Mouse (Mus musculus) layer of hippocampus, adult 11-12 months (tissue): ENCODE results near the gene Tmem144.
A peak's percentile ranks its signal among the peaks of the same experiment; 100 is the strongest.

Experiments used
- DNase-seq: peaks from one replicate; pipeline ENCODE4 v3.0.0; 2022; ENCODE audit warnings: low spot score

Tmem144 gene

GRCm38 (mm10) chr3:79852654-79853166, at the start of gene Tmem144:
Gene Tmem144 (minus strand): TSS chr3:79852773.
- DNase-seq: peak; percentile 71

- DNase-seq: no peak
Measured at GRCm38 (mm10) chr3:79901734-79902133, 49.2 kb upstream of the Tmem144 start.

GRCm38 (mm10) chr3:79901321-79901720, 48.7 kb upstream of the Tmem144 start:
- DNase-seq: no peak

- no peak for DNase-seq
Measured at GRCm38 (mm10) chr3:79900502-79900901, 47.9 kb upstream of the Tmem144 start.

- DNase-seq: no peak
Measured at GRCm38 (mm10) chr3:79899906-79900305, 47.3 kb upstream of the Tmem144 start.

GRCm38 (mm10) chr3:79898514-79898913, 45.9 kb upstream of the Tmem144 start:
- no peak for DNase-seq

- DNase-seq: no peak
Measured at GRCm38 (mm10) chr3:79897534-79898370, 45.2 kb upstream of the Tmem144 start.

- no peak for DNase-seq
Measured at GRCm38 (mm10) chr3:79887966-79888365, 35.4 kb upstream of the Tmem144 start.

GRCm38 (mm10) chr3:79887161-79887855, 34.7 kb upstream of the Tmem144 start:
- DNase-seq: no peak

- DNase-seq: no peak
Measured at GRCm38 (mm10) chr3:79886357-79887091, 34.0 kb upstream of the Tmem144 start.

- DNase-seq: no peak
Measured at GRCm38 (mm10) chr3:79885686-79886356, 33.2 kb upstream of the Tmem144 start.

- peak; percentile 67 for DNase-seq
Measured at GRCm38 (mm10) chr3:79884761-79885189, 32.2 kb upstream of the Tmem144 start.

- DNase-seq: no peak
Measured at GRCm38 (mm10) chr3:79884305-79884704, 31.7 kb upstream of the Tmem144 start, which contains the start of gene Fam198b. Gene Fam198b (plus strand): TSS chr3:79884533.

- peak; percentile 80 for DNase-seq
Measured at GRCm38 (mm10) chr3:79883092-79883491, 30.5 kb upstream of the Tmem144 start.

GRCm38 (mm10) chr3:79881645-79882044, 29.1 kb upstream of the Tmem144 start:
- DNase-seq: no peak

GRCm38 (mm10) chr3:79879246-79879645, 26.7 kb upstream of the Tmem144 start:
- DNase-seq: no peak

- DNase-seq: no peak
Measured at GRCm38 (mm10) chr3:79878350-79878749, 25.8 kb upstream of the Tmem144 start.

GRCm38 (mm10) chr3:79875471-79875870, 22.9 kb upstream of the Tmem144 start:
- DNase-seq: no peak

GRCm38 (mm10) chr3:79867121-79867709, 14.6 kb upstream of the Tmem144 start:
- DNase-seq: peak; percentile 68

GRCm38 (mm10) chr3:79866526-79866925, 14.0 kb upstream of the Tmem144 start:
- DNase-seq: no peak

- DNase-seq: no peak
Measured at GRCm38 (mm10) chr3:79866089-79866488, 13.5 kb upstream of the Tmem144 start.
